In the genomic region with DNA sequence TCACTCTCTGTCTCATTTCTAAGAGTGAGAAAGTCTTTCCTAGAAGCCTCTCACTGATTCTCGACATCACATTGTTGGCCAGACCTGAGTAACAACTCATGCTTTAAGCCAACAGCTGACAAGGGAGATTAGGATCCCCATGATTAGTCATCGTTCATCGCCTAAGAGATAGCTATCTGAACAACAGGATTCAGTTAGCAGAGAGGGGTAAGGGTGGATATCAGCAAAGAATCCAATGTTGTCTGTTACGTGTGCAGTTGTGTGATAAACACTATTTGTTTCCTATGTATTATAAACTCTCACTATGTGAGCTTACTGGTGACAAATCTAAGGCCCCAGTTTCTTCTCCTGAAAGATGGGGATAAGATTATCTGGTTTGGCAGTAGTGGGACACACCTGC, we compare ENCODE assay signal across 14 mouse cellular contexts.
"Had no signal": no experiment of that assay in that cellular context is flagged by ENCODE, and none has a peak within 500 bp of the region (broad histone marks: within the 10 kb centered on the region; RNA-seq: fewer than 3 reads in every experiment).

No protein-coding gene starts in this region.

- H3K9me3 ChIP-seq: limb, embryonic 12.5 days; lung, embryonic 15.5 days; midbrain, embryonic 13.5 days; neural tube, embryonic 12.5 days had no signal

- H3K4me2 ChIP-seq: limb, embryonic 12.5 days; lung, embryonic 15.5 days; midbrain, embryonic 13.5 days; neural tube, embryonic 12.5 days had no signal

- DNase-seq: kidney, adult 18-20 months; kidney, postnatal 25 days; layer of hippocampus, adult 9-11 months; layer of hippocampus, postnatal 36 days; liver; liver, postnatal 0 days; lung, postnatal 14 days; thymus, postnatal 4 days had no signal

- H3K27ac ChIP-seq: limb, embryonic 12.5 days; lung, embryonic 15.5 days; macrophage; midbrain, embryonic 13.5 days; neural tube, embryonic 12.5 days; stomach, postnatal 0 days had no signal

- H3K4me3 ChIP-seq: limb, embryonic 12.5 days; lung, embryonic 15.5 days; midbrain, embryonic 13.5 days; neural tube, embryonic 12.5 days had no signal

- H3K36me3 ChIP-seq: limb, embryonic 12.5 days; lung, embryonic 15.5 days; midbrain, embryonic 13.5 days; neural tube, embryonic 12.5 days had no signal

- ATAC-seq: liver, postnatal 0 days; midbrain, embryonic 13.5 days had no signal

- H3K9ac ChIP-seq: limb, embryonic 12.5 days; liver, postnatal 0 days; lung, embryonic 15.5 days; midbrain, embryonic 13.5 days; neural tube, embryonic 12.5 days had no signal

- H3K27me3 ChIP-seq: lung, embryonic 15.5 days; midbrain, embryonic 13.5 days; neural tube, embryonic 12.5 days had no signal

- H3K4me1 ChIP-seq: neural tube, embryonic 12.5 days had no signal
